Mouse (Mus musculus) lung, postnatal 0 days (tissue): ENCODE results near the gene Nfu1.
"Not testable (repeated sequence)": the region's sequence is repeated elsewhere in the genome, so short reads cannot be mapped to it uniquely, and the experiment has no call there.

Experiments
- CTCF ChIP-seq: IDR thresholded peaks from 2 replicates; pipeline ENCODE4 v1.5.1; 2016; ENCODE audit warnings: antibody characterized with exemption, mild to moderate bottlenecking
- EP300 ChIP-seq: IDR thresholded peaks from 2 replicates; pipeline ENCODE4 v1.6.1; 2016; ENCODE audit warnings: antibody characterized with exemption, mild to moderate bottlenecking, control low read depth

DNA sequence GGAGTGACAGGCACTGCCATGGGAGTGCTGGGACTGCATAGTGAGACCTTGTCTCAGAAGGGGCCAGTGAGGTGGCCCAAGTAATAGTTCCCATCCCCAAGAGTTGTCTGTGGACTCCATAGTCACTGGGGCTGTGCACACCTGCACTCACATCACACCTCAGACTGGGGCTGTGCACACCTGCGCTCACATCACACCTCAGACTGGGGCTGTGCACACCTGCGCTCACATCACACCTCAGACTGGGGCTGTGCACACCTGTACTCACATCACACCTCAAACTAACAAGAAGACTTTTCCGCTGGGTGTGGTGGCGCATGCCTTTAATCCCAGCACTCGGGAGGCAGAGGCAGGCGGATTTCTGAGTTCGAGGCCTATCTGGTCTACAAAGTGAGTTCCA lies 39.7 kb downstream of the Nfu1 start:
- TF ChIP-seq CTCF, EP300: not testable (repeated sequence)
